Mouse (Mus musculus) heart, embryonic 11.5 days (tissue): Measurements from ENCODE around the gene Ntmt1. TPM values are rescaled to one million over a fixed set of nuclear protein-coding genes. Genes with fewer than 3 reads are reported as not detected.

Experiments used
- ATAC-seq: fragments of 200-750 bp; cut with Nextera tagmentation; replicated peaks from 2 replicates; pipeline ENCODE4 v1.8.0; 2017; ENCODE audit warnings: moderate library complexity; ENCODE audit not compliant: insufficient number of reproducible peaks, low FRiP score, low TSS enrichment
- H3K27ac ChIP-seq: fragments of 300-500 bp; sonication (generic); 2 replicates; pipeline ENCODE4 v1.5.1; 2014; ENCODE audit warnings: mild to moderate bottlenecking, low read depth, low read length
- H3K27me3 ChIP-seq: fragments of 300-500 bp; sonication (generic); 2 replicates; pipeline ENCODE4 v1.6.1; 2014; ENCODE audit warnings: mild to moderate bottlenecking, low read length, mixed read lengths; ENCODE audit not compliant: control insufficient read depth, insufficient read depth
- H3K36me3 ChIP-seq: fragments of 300-500 bp; sonication (generic); 2 replicates; pipeline ENCODE4 v1.6.1; 2014; ENCODE audit warnings: mild to moderate bottlenecking, low read length, moderate library complexity, mixed read lengths; ENCODE audit not compliant: control insufficient read depth, insufficient read depth
- H3K4me1 ChIP-seq: fragments of 300-500 bp; sonication (generic); 2 replicates; pipeline ENCODE4 v1.6.1; 2014; ENCODE audit warnings: low read length; ENCODE audit not compliant: control insufficient read depth, insufficient read depth
- H3K4me2 ChIP-seq: fragments of 300-500 bp; sonication (generic); 2 replicates; pipeline ENCODE4 v1.6.1; 2014; ENCODE audit warnings: mild to moderate bottlenecking, moderate library complexity
- H3K4me3 ChIP-seq: fragments of 300-500 bp; sonication (generic); 2 replicates; pipeline ENCODE4 v1.5.1; 2014; ENCODE audit warnings: low read depth, low read length
- H3K9ac ChIP-seq: fragments of 300-500 bp; sonication (generic); 2 replicates; pipeline ENCODE4 v1.6.1; 2014; ENCODE audit warnings: mild to moderate bottlenecking, low read depth, low read length, moderate library complexity
- H3K9me3 ChIP-seq: fragments of 300-500 bp; sonication (generic); replicated peaks from 2 replicates; pipeline ENCODE4 v1.6.1; 2016; ENCODE audit warnings: low read length; ENCODE audit not compliant: control insufficient read depth
- WGBS: fragments of 180-500 bp; shearing (Covaris S2); extraction: QIAGEN DNeasy Blood & Tissue Kit; methylation state at CpG from one replicate; pipeline ENCODE4 v1.1.7; 2014; ENCODE audit not compliant: insufficient replicate concordance; 5-methylcytosine and 5-hydroxymethylcytosine counted together
- polyA plus RNA-seq: library from polyadenylated mRNA; unstranded; fragments of >200 nt; fragmentation: Nextera tagmentation; extraction: Ambion mirVana; gene quantifications from 2 replicates; pipeline ENCODE4 v1.2.1, GENCODE M21; 2014

Gene Ntmt1
- polyA plus RNA-seq, 1 experiment from 2014 or later: 82.6 TPM

DNA sequence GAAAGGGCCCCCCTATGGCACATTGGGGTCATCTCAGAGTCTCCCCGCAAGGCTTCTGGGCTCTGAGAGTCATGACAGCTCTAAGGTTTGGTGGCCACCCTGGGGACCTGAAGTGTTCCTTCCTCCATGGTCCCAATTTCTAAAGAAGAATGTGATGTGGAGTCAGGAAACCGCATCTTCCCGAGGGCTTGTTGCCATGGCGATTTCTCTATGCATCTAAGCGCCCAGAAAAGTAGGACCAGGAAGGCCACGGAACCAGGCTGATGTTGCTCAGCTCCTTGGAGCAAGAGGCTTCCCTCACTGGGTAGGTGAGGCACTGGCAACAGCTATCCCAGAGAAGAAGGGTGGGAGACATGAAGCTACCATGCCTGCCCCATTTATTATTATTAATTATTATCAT is 49.5 kb downstream of the Ntmt1 start:
- ATAC-seq: no peak
- H3K9ac ChIP-seq: no peak overlapping the region
- H3K4me1 ChIP-seq: peaks cover 57% of the 10 kb centered on the region
- WGBS: 77% methylated on average over 6 of the region's 6 CpGs
- no peak overlapping the region for H3K4me2 ChIP-seq
- no peaks in the 10 kb centered on the region for H3K9me3 ChIP-seq
- H3K27ac ChIP-seq: no peak overlapping the region
- no peak overlapping the region for H3K4me3 ChIP-seq
- no peaks in the 10 kb centered on the region for H3K27me3 ChIP-seq
- H3K36me3 ChIP-seq: no peaks in the 10 kb centered on the region; the same call in 1 of the 2 replicates

DNA sequence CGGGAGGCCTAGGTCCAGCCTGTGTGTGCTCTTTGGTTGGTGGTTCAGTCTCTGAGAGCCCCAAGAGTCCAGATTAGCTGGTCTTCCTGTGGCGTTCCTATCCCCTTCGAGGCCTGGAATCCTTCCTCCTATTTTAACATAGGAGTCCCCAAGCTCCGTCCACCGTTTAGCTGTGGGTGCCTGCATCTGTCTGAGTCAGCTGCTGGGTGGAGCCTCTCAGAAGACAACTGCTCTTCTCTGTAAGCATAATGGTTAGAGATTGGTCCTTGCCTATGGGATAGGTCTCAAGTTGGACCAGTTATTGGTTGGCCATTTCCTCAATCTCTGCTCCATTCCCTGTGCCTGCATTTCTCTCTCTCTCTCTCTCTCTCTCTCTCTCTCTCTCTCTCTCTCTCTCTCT is 52.2 kb downstream of the Ntmt1 start:
- Histone ChIP-seq H3K9ac (0 out of 2 replicates have a peak overlapping the region, but pooled peaks have one; percentile 16), H3K27me3 (no peaks in the 10 kb centered on the region), H3K4me2 (no peak overlapping the region), H3K27ac (peak overlapping the region; percentile 41; the same call in 1 of the 2 replicates), H3K9me3 (no peaks in the 10 kb centered on the region), H3K4me1 (peaks cover 58% of the 10 kb centered on the region), H3K36me3 (no peaks in the 10 kb centered on the region; the same call in 1 of the 2 replicates), H3K4me3 (no peak overlapping the region)
- WGBS: 59% methylated on average over 5 of the region's 5 CpGs
- ATAC-seq: no peak

DNA sequence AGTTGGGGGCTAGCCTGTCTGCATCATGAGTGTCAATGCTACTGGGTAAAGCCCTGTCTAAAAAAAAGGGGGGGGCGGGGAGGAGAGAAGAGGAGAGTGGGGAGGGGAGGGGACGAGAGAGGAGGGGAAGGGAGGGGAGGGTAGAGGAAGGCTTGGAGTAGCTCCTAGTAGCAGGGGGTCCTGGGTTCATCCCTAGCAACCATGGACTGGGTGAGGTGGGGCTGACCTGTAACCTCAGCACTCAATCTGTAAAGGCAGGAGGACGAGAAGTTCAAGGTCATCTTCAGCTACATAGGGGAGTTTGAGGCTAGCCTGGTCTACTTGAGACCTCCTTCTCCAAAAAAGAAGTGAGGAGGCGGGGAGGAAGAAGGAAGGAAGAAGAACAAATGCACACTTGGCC is 54.5 kb downstream of the Ntmt1 start:
- Histone ChIP-seq H3K27ac (no peak overlapping the region), H3K9me3 (no peaks in the 10 kb centered on the region), H3K4me3 (no peak overlapping the region), H3K36me3 (no peaks in the 10 kb centered on the region), H3K4me1 (peaks cover 62% of the 10 kb centered on the region), H3K4me2 (no peak overlapping the region), H3K9ac (no peak overlapping the region), H3K27me3 (no peaks in the 10 kb centered on the region)
- WGBS: 62% methylated on average over 4 of the region's 4 CpGs
- ATAC-seq: no peak

DNA sequence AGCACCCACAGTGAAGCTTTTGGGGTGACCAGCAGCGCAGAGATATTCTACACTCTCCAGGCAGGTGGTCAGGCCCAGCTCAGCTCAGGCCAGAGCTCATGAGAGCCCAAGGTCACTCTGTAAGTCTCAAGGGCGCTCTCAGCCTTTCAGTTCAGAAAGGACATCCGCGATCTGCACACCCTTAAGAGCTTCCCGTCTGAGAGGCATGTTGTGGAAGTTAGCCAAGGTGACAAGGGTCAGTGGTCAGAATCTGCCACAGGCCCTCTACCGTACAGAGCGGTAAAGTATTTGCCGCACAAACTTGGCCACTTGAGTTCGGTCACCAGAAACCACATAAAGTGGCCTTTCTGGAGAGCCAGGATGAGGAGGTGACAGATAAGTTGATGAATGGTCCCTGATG is 55.9 kb downstream of the Ntmt1 start:
- Histone ChIP-seq H3K9ac (peak overlapping the region; percentile 49; the same call in 1 of the 2 replicates), H3K4me1 (peaks cover 50% of the 10 kb centered on the region)

DNA sequence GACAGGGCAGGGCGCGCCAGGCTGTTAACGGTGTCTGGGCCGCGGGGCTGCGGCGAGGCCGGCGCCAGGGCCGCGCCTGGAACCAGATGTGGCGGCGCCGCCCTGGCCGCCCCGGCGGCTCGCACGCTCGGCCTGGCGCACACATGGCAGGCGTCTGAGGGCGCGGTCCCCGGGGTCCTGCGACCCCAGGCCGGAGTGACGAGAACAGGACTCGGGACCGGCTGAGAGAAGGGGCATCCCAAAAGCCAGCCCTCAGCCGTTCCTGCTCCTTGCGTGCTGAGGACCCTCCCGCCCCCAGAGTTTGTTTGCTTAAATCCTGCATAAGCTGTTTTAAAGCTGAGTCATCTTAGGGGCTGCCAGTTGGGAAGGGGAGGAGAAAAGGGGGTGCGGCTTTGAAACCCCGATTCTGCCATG is 57.3 kb downstream of the Ntmt1 start:
- Histone ChIP-seq H3K36me3 (no peaks in the 10 kb centered on the region), H3K9me3 (no peaks in the 10 kb centered on the region), H3K4me3 (peak overlapping the region; percentile 32), H3K4me2 (peak overlapping the region; percentile 66), H3K4me1 (peaks cover 38% of the 10 kb centered on the region), H3K27me3 (no peaks in the 10 kb centered on the region), H3K9ac (peak overlapping the region; percentile 62), H3K27ac (peak overlapping the region; percentile 71)
- ATAC-seq: peak; percentile 53; the same call in 1 of the 2 replicates
- 4% methylated on average over 35 of the region's 35 CpGs for WGBS

More for the DNA sequence above, 55.9 kb downstream of the Ntmt1 start:
- peak overlapping the region; percentile 71 for H3K27ac ChIP-seq
- no peak overlapping the region for H3K4me3 ChIP-seq
- WGBS: 27% methylated on average over 9 of the region's 9 CpGs
- ATAC-seq: no peak
- H3K27me3 ChIP-seq: no peaks in the 10 kb centered on the region
- no peaks in the 10 kb centered on the region for H3K9me3 ChIP-seq
- H3K4me2 ChIP-seq: peak overlapping the region; percentile 19
- no peaks in the 10 kb centered on the region for H3K36me3 ChIP-seq

DNA sequence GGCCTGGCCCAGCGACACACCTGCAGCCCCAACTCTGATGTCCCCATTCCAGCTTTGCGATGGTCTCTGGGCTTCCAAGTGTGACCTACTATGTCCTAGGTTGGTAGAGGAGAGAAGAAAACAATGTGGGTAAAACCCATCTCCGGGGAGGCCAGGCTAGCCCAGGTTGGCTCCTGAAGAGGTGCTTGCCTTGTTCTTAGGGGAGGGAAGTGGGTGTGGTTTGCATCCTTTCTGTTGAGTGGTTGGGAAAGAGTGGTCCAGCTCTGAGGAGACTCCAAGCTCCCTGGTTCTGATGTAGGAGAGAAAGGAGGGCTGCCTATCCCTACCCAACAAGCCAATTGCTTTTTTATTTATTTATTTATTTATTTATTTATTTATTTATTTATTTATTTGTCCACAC is 57.8 kb downstream of the Ntmt1 start:
- peak overlapping the region; percentile 62; the same call in 1 of the 2 replicates for H3K9ac ChIP-seq
- WGBS: 45% methylated on average over 3 of the region's 3 CpGs
- peak overlapping the region; percentile 66; the same call in 1 of the 2 replicates for H3K4me2 ChIP-seq
- ATAC-seq: no peak
- peaks cover 38% of the 10 kb centered on the region for H3K4me1 ChIP-seq
- no peaks in the 10 kb centered on the region for H3K9me3 ChIP-seq
- H3K27me3 ChIP-seq: no peaks in the 10 kb centered on the region
- H3K4me3 ChIP-seq: peak overlapping the region; percentile 32; the same call in 1 of the 2 replicates
- no peak overlapping the region; the same call in 1 of the 2 replicates for H3K27ac ChIP-seq
- no peaks in the 10 kb centered on the region for H3K36me3 ChIP-seq

DNA sequence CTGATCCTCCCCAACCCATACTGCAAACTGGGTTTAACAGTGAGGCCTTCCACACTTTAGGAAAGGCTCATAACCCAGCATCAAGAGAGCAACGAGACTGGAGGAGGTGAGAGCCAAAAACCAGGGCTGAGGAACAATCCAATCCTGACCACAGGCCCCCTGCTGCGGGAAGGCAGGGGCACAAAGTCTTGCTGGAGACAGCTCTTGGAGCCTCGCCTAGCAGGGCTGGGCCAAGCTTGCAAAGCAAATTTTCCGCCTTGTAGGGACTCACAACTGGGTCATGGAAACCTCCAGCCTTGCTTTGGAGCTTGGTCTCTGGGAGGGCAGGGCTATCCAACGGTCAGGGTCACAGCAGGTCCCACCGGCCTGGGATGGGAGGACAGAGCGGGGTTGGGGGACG is 63.2 kb downstream of the Ntmt1 start:
- no peak overlapping the region for H3K9ac ChIP-seq
- H3K27ac ChIP-seq: no peak overlapping the region
- WGBS: 72% methylated on average over 8 of the region's 8 CpGs
- no peaks in the 10 kb centered on the region for H3K27me3 ChIP-seq
- no peak overlapping the region for H3K4me3 ChIP-seq
- no peaks in the 10 kb centered on the region for H3K9me3 ChIP-seq
- no peak overlapping the region for H3K4me2 ChIP-seq
- no peaks in the 10 kb centered on the region for H3K36me3 ChIP-seq
- ATAC-seq: no peak
- peaks cover 26% of the 10 kb centered on the region for H3K4me1 ChIP-seq

Other genes starting within 250 kb of the Ntmt1 start
- 1.7 and 2.4 TPM in 2 replicates for gene Cstad, start 212.8 kb upstream of the Ntmt1 start, polyA plus RNA-seq
- gene 1700001O22Rik, start 4.2 kb upstream of the Ntmt1 start, polyA plus RNA-seq: 1.2 and 1.6 TPM in 2 replicates
- gene Asb6, start 22.5 kb downstream of the Ntmt1 start, polyA plus RNA-seq: 20.2 and 22.8 TPM in 2 replicates
- gene Prrx2, start 27.1 kb downstream of the Ntmt1 start, polyA plus RNA-seq: 55.8 and 63.2 TPM in 2 replicates
- 3.1 and 3.6 TPM in 2 replicates for gene Ptges, start 122.0 kb downstream of the Ntmt1 start, polyA plus RNA-seq
- 23.3 and 23.7 TPM in 2 replicates for gene Tor1b, start 145.1 kb downstream of the Ntmt1 start, polyA plus RNA-seq
- 54.9 and 57.6 TPM in 2 replicates for gene Tor1a, start 160.1 kb downstream of the Ntmt1 start, polyA plus RNA-seq
- gene BC005624, start 174.4 kb downstream of the Ntmt1 start, polyA plus RNA-seq: 31.4 and 33.0 TPM in 2 replicates
- 11.2 and 14.8 TPM in 2 replicates for gene Usp20, start 174.5 kb downstream of the Ntmt1 start, polyA plus RNA-seq